In the genomic region with DNA sequence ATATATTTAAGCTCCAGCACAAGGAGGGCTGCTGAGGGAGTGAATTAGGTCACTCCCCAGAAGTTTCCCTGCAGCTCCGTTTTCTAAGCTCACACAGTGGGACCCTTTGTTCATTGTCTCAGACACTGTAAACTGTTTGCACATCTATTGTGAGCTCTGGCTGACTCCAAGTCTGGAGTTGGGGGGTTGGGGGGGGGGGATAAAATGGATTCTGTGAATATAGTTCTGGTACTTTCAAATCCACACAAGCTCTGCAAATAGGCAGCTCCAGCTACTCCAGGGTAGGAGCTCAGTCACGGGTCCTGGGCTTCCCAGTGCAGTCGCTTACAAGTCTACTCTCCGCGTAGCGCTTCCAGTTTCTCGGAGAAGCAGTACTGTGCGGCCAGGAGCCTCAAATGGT, we compare ENCODE assay signal across 10 mouse cellular contexts.
DNase-seq lines count a peak whose midpoint lies in the region; ATAC-seq and TF ChIP-seq lines count a peak whose summit lies in the region.
"Had no signal": no experiment of that assay in that cellular context is flagged by ENCODE, and none has a peak within 500 bp of the region (broad histone marks: within the 10 kb centered on the region; RNA-seq: fewer than 3 reads in every experiment).

No protein-coding gene starts in this region.

- WGBS in lung, postnatal 0 days: 24% methylated on average over 8 of the region's 8 CpGs
- 42% methylated on average over 8 of the region's 8 CpGs for WGBS in lung, adult 2 months
- 8% methylated on average over 8 of the region's 8 CpGs for whole genome bisulfite sequencing in midbrain, embryonic 12.5 days

- H3K9ac ChIP-seq in lung, postnatal 0 days (replicated peaks; ENCODE audit: low read depth): no peak overlapping the region
- no peak overlapping the region for H3K9ac ChIP-seq in midbrain, embryonic 12.5 days (replicated peaks)

- H3K4me1 ChIP-seq in lung, postnatal 0 days (ENCODE audit: insufficient read depth, low read depth, low read length): peaks cover 21% of the 10 kb centered on the region; the same call in 1 of the 2 replicates
- peaks cover 17% of the 10 kb centered on the region for H3K4me1 ChIP-seq in lung, adult 2 months (ENCODE audit: control insufficient read depth, insufficient read depth, low read length)
- peaks cover 20% of the 10 kb centered on the region for H3K4me1 ChIP-seq in midbrain, embryonic 12.5 days

- DNase-seq in embryo, embryonic 10 days (ENCODE audit: low spot score): peak; percentile 57
- DNase-seq in embryo, embryonic 9.5 days (ENCODE audit: extremely low spot score): no peak
- peak; percentile 53 for DNase-seq in lung, postnatal 0 days (ENCODE audit: low spot score)
- no peak for DNase-seq in lung, adult 2 months
- DNase-seq in urinary bladder, adult 2 months (ENCODE audit: low spot score): no peak
- DNase-seq in urinary bladder, adult 18-20 months (ENCODE audit: low spot score in 2 of 2): no peak
- DNase-seq in frontal cortex, adult 2 months (ENCODE audit: extremely low spot score in 1 of 2, low spot score in 1 of 2): no peak

- H3K4me3 ChIP-seq in lung, postnatal 0 days (ENCODE audit: low read depth, low read length): no peak overlapping the region
- H3K4me3 ChIP-seq in lung, adult 2 months (replicated peaks; ENCODE audit: extremely low read depth, low read depth, low read length): no peak overlapping the region
- no peak overlapping the region for H3K4me3 ChIP-seq in midbrain, embryonic 12.5 days

- H3K27ac ChIP-seq in lung, postnatal 0 days (ENCODE audit: low read length): 0 out of 2 replicates have a peak overlapping the region, but pooled peaks have one; percentile 20
- peak overlapping the region; percentile 39; the same call in 1 of the 2 replicates for H3K27ac ChIP-seq in midbrain, embryonic 12.5 days (replicated peaks)

- 0 out of 2 replicates have a peak, but pooled peaks have one; percentile 30 for ATAC-seq in lung, postnatal 0 days
- ATAC-seq in midbrain, embryonic 12.5 days (ENCODE audit: low FRiP score, low read depth): peak; percentile 85
- ATAC-seq: Patski had no signal

- no peak for TF ChIP-seq POLR2A in lung, adult 2 months (IDR thresholded peaks at IDR 0.05; ENCODE audit: borderline replicate concordance, extremely low read depth, low read depth, low read length)

- H3K9me3 ChIP-seq in lung, postnatal 0 days (ENCODE audit: low read length): no peaks in the 10 kb centered on the region
- H3K9me3 ChIP-seq in midbrain, embryonic 12.5 days: no peaks in the 10 kb centered on the region

- no peak for TF ChIP-seq CTCF in lung, postnatal 0 days (IDR thresholded peaks at IDR 0.05)
- TF ChIP-seq CTCF in lung, adult 2 months (IDR thresholded peaks at IDR 0.05; ENCODE audit: insufficient read depth, low read length): no peak

- no peaks in the 10 kb centered on the region for H3K27me3 ChIP-seq in lung, postnatal 0 days (replicated peaks; ENCODE audit: insufficient read depth, low read length)
- H3K27me3 ChIP-seq in midbrain, embryonic 12.5 days: no peaks in the 10 kb centered on the region
- H3K27me3 ChIP-seq: Patski had no signal

- H3K4me2 ChIP-seq in lung, postnatal 0 days (replicated peaks; ENCODE audit: low read depth, low read length): 0 out of 2 replicates have a peak overlapping the region, but pooled peaks have one; percentile 19
- 0 out of 2 replicates have a peak overlapping the region, but pooled peaks have one; percentile 16 for H3K4me2 ChIP-seq in midbrain, embryonic 12.5 days (replicated peaks)
- H3K4me2 ChIP-seq: liver, embryonic 11.5 days had no signal

- H3K36me3 ChIP-seq in lung, postnatal 0 days (ENCODE audit: insufficient read depth, low read length): no peaks in the 10 kb centered on the region
- H3K36me3 ChIP-seq in midbrain, embryonic 12.5 days: no peaks in the 10 kb centered on the region

- no peak; the same call in 1 of the 2 replicates for TF ChIP-seq EP300 in lung, postnatal 0 days (IDR thresholded peaks at IDR 0.05)

Comparison
In these comparisons a context has a peak if more than half of its experiments do, and no peak if none do; other contexts are left out.
1. DNase-seq: peak in embryo, embryonic 10 days (single experiment) and lung, postnatal 0 days (single experiment); none in embryo, embryonic 9.5 days (single experiment), lung, adult 2 months (single experiment), urinary bladder, adult 2 months (single experiment), urinary bladder, adult 18-20 months (0 of 2) and frontal cortex, adult 2 months (0 of 2).